Mouse (Mus musculus): ENCODE measurements around the gene Fam83g. TPM values are rescaled to one million over a fixed set of nuclear protein-coding genes. Genes with fewer than 3 reads are reported as not detected.

Fam83g gene
- total RNA-seq, 2 experiments from 2014 or later = 0.09 TPM; not detected in 1

- Histone ChIP-seq H3K27ac (no peak overlapping the region), H3K4me3 (no peak overlapping the region)
- intact Hi-C loops (cut with DNase I) = no loop called here
- TF ChIP-seq CTCF (IDR thresholded peaks at IDR 0.05) = no peak
- DNase-seq (ENCODE audit: extremely low spot score in 1 of 2, low spot score in 2 of 2) = no peak
Observed at GRCm38 (mm10) chr11:61645357-61645857, 38.5 kb upstream of the Fam83g start.

DNA sequence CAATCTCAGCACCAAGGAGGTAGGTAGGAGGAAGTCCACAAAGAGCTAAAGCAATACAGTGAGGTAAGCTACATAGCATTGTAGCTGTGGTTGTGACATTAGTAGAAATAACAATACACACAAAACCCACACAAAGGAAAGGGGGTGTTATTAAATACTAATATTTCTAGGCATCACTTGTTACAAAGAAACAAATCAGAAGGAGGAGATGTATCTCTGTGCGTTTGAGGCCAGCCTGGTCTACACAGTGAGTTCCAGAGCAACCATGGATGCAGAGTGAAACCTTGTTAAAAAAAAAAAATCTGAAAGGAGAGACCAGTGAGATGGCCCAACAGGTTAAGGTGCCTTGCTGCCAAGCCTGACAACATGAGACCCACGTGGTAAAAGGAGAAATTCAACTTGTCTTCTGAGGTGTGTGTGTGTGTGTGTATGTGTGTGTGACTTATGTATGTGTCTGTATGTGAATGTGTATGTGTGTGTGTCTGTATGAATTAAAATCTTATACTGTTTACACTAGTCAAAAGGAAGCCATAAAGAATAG is 37.3 kb upstream of the Fam83g start:
- Histone ChIP-seq H3K4me3 (no peak overlapping the region), H3K27ac (no peak overlapping the region)
- no peak for DNase-seq (ENCODE audit: extremely low spot score in 1 of 2, low spot score in 2 of 2)
- intact Hi-C loops (cut with DNase I) = no loop called here
- TF ChIP-seq CTCF (IDR thresholded peaks at IDR 0.05) = no peak

- no peak for DNase-seq (ENCODE audit: extremely low spot score in 1 of 2, low spot score in 2 of 2)
- intact Hi-C loops (cut with DNase I) = no loop called here
- no peak overlapping the region for H3K27ac ChIP-seq
- H3K4me3 ChIP-seq = no peak overlapping the region
- no peak for TF ChIP-seq CTCF (IDR thresholded peaks at IDR 0.05)
Observed at GRCm38 (mm10) chr11:61647110-61647910, 36.6 kb upstream of the Fam83g start.

DNA sequence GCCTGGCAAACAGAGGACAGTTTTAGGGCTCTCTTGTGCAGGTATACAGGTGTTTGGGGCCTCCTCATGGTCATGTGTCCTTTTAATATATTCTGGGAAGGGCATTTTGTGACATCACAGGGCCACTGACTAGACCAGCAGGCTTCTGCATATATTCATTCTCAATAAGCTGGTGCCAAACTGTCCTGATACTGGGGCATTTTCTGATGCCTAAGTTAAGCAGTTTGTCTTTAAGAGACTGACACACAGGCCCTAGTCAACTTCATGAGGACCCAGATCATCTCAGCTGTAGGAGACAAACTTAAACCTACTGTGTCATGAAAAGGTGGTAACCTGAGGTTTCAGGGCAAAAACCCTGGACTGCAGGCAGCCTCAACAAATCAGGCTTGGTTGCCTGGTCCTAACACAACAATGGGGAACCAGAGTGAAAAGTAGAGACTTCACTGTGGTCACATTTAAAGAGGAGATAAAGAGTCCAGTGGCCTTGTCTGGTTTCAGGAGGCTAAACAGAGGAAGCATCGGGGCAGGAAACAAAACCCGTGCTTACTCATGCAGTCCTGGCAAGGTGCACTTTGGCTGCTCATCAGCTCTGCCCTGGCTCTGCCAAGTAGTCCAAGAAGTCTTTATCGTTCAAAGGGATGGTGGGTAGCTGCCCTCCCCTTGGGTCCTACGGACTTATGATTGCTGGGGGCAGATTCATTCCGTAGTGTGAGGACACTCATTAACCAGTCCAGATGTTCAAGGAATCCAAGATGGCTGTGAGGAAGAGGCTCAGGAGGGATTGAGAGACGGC is 35.7 kb upstream of the Fam83g start:
- intact Hi-C loops (cut with DNase I) = no loop called here
- H3K4me3 ChIP-seq = no peak overlapping the region
- DNase-seq (ENCODE audit: extremely low spot score in 1 of 2, low spot score in 2 of 2) = no peak

GRCm38 (mm10) chr11:61648749-61649115 is 35.2 kb upstream of the Fam83g start:
- Histone ChIP-seq H3K4me3 (no peak overlapping the region), H3K27ac (no peak overlapping the region)
- intact Hi-C loops (cut with DNase I) = no loop called here
- peak; percentile 49 to 57 for DNase-seq (ENCODE audit: extremely low spot score in 1 of 2, low spot score in 2 of 2)
- TF ChIP-seq CTCF (IDR thresholded peaks at IDR 0.05) = no peak

More for the DNA sequence above, 35.7 kb upstream of the Fam83g start:
- no peak for TF ChIP-seq CTCF (IDR thresholded peaks at IDR 0.05)
- H3K27ac ChIP-seq = peak overlapping the region; percentile 26; the same call in 1 of the 2 replicates

GRCm38 (mm10) chr11:61649163-61649580 is 34.7 kb upstream of the Fam83g start:
- H3K4me3 ChIP-seq = no peak overlapping the region
- DNase-seq (ENCODE audit: extremely low spot score in 1 of 2, low spot score in 2 of 2) = no peak
- intact Hi-C loops (cut with DNase I) = no loop called here
- no peak for TF ChIP-seq CTCF (IDR thresholded peaks at IDR 0.05)
- H3K27ac ChIP-seq = no peak overlapping the region

DNA sequence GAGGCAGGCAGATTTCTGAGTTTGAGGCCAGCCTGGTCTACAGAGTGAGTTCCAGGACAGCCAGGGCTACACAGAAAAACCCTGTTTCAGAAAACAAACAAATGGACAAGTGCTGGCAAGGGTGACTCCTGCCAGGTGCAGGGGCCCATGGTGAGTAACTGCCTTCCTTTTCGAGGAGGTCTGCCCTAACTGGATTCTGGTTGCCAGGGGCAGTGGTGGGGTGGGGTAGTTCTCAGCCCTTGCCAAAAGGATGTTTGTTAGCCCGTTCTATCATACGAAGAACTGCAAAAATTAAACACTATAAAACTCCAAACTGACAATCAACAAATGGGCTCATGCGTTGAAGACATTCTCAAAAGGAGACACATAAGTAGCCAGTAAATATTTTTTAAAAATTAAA is 34.3 kb upstream of the Fam83g start:
- DNase-seq (ENCODE audit: extremely low spot score in 1 of 2, low spot score in 2 of 2) = no peak
- TF ChIP-seq CTCF (IDR thresholded peaks at IDR 0.05) = no peak
- no peak overlapping the region for H3K4me3 ChIP-seq
- no peak overlapping the region for H3K27ac ChIP-seq
- intact Hi-C loops (cut with DNase I) = no loop called here

GRCm38 (mm10) chr11:61650470-61651265 is 33.2 kb upstream of the Fam83g start:
- no peak for DNase-seq (ENCODE audit: extremely low spot score in 1 of 2, low spot score in 2 of 2)
- intact Hi-C loops (cut with DNase I) = no loop called here
- Histone ChIP-seq H3K27ac (no peak overlapping the region), H3K4me3 (no peak overlapping the region)
- no peak for TF ChIP-seq CTCF (IDR thresholded peaks at IDR 0.05)

DNA sequence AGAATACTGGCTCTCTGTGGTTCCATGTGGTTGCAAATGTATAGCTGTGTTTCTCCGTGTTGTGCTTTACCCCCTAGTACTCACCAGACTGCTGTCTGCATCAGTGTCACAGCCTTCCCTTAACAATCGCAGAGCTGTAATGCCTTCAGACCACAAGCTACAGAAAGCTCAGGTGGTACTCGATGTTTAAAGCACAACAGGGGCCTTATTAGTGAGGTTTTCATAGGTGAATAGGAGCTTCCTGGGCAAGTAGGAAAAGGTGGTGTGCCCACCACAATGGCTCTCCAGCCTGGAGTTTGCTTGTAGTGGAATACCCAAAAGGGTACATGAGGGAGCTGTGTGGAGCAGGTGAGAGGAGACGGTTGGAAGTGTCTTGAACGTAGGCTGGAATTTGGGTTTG is 31.7 kb upstream of the Fam83g start:
- intact Hi-C loops (cut with DNase I) = no loop called here
- DNase-seq (ENCODE audit: extremely low spot score in 1 of 2, low spot score in 2 of 2) = no peak
- TF ChIP-seq CTCF (IDR thresholded peaks at IDR 0.05) = no peak
- Histone ChIP-seq H3K27ac (no peak overlapping the region), H3K4me3 (no peak overlapping the region)

DNA sequence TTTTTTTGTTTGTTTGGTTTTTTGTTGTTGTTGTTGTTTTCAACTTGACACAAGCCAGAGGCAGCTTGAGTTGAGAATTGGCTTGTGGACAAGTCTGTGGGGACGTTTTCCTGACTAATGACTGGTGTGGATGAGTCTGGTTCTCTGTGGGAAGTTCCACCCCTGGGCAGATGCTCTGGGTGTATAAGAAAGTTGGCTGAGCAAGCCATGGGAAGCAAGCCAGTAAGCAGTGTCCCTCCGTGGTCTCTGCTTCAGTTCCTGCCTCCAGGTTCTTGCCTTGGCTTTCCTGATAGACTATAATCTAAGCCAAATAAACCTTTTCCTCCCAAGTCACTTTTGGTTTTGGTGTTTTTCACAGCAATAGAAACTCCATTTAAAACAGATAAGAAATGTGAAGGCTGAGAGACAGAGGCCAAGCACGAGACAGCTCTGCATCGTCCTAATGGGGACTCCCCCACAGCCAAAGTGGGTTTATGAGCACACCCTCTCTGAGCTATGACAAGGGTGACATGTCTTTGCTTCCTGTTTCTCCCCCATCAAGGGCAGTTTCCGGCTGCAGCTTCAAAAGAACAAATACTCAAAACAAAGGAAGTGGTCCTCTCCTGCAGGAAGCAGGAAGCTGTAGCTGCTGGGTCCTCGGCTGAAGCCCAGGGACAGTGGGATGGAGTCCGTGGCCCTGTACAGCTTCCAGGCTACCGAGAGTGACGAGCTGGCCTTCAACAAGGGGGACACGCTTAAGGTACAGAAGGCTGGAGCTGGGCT is 31.0 kb upstream of the Fam83g start, which contains the start of gene Grap:
TSS of gene Grap (plus strand) at position 580 of the 762 bp plus-strand sequence.
- peak within 1 kb of the TSS; percentile 47; the same call in 1 of the 2 replicates for H3K27ac ChIP-seq
- TF ChIP-seq CTCF (IDR thresholded peaks at IDR 0.05) = no peak
- H3K4me3 ChIP-seq = peak within 1 kb of the TSS; percentile 26; the same call in 1 of the 2 replicates

More for the DNA sequence above, 31.0 kb upstream of the Fam83g start, which contains the start of gene Grap:
- no peak for DNase-seq (ENCODE audit: extremely low spot score in 1 of 2, low spot score in 2 of 2)
- intact Hi-C loops (cut with DNase I) = no loop called here

Measured in left cerebral cortex, adult 2 months (tissue).